Mouse (Mus musculus) limb, embryonic 14.5 days (tissue): ENCODE data around the gene Serinc1. TPM values are rescaled to one million over a fixed set of nuclear protein-coding genes. Genes with fewer than 3 reads are reported as not detected.

Experiments
- ATAC-seq: fragments of 200-750 bp; cut with Nextera tagmentation; 2 replicates; pipeline ENCODE4 v1.8.0; 2017; ENCODE audit warnings: low read depth, moderate number of reproducible peaks, moderate TSS enrichment; ENCODE audit not compliant: low FRiP score
- DNase-seq: peaks from one replicate; pipeline ENCODE4 v3.0.0-alpha.2; 2015; ENCODE audit warnings: low spot score
- H3K27ac ChIP-seq: fragments of 300-500 bp; sonication (generic); replicated peaks from 2 replicates; pipeline ENCODE4 v1.5.1; 2014; ENCODE audit warnings: low read depth, mild to moderate bottlenecking, low read length, moderate library complexity, mixed read lengths
- H3K27me3 ChIP-seq: fragments of 300-500 bp; sonication (generic); 2 replicates; pipeline ENCODE4 v1.6.1; 2014; ENCODE audit warnings: low read length, mixed read lengths; ENCODE audit not compliant: control insufficient read depth, insufficient read depth
- H3K36me3 ChIP-seq: fragments of 300-500 bp; sonication (generic); 2 replicates; pipeline ENCODE4 v1.6.1; 2014; ENCODE audit warnings: mild to moderate bottlenecking, low read length, moderate library complexity, mixed read lengths; ENCODE audit not compliant: control insufficient read depth, insufficient read depth
- H3K4me1 ChIP-seq: fragments of 300-500 bp; sonication (generic); 2 replicates; pipeline ENCODE4 v1.6.1; 2014; ENCODE audit warnings: antibody characterized with exemption, low read length, mixed read lengths; ENCODE audit not compliant: control insufficient read depth, insufficient read depth
- H3K4me2 ChIP-seq: fragments of 300-500 bp; sonication (generic); replicated peaks from 2 replicates; pipeline ENCODE4 v1.6.1; 2014; ENCODE audit warnings: low read depth, mild to moderate bottlenecking, low read length, moderate library complexity; ENCODE audit not compliant: severe bottlenecking
- H3K4me3 ChIP-seq: fragments of 300-500 bp; sonication (generic); replicated peaks from 2 replicates; pipeline ENCODE4 v1.5.1; 2014; ENCODE audit warnings: low read length
- H3K9ac ChIP-seq: fragments of 300-500 bp; sonication (generic); 2 replicates; pipeline ENCODE4 v1.6.1; 2014; ENCODE audit warnings: mild to moderate bottlenecking, low read depth, low read length, moderate library complexity; ENCODE audit not compliant: severe bottlenecking
- H3K9me3 ChIP-seq: fragments of 300-500 bp; sonication (generic); 2 replicates; pipeline ENCODE4 v1.6.1; 2016; ENCODE audit warnings: low read length; ENCODE audit not compliant: control insufficient read depth
- POLR2A ChIP-seq: fragments of 200-500 bp; IDR thresholded peaks from 2 replicates; pipeline ENCODE4 v1.8.0; 2012; ENCODE audit warnings: inconsistent platforms, mild to moderate bottlenecking, moderate library complexity, borderline replicate concordance; ENCODE audit not compliant: insufficient read depth, insufficient read length; ENCODE audit errors: extremely low read depth
- WGBS: fragments of 180-500 bp; shearing (Covaris S2); extraction: QIAGEN DNeasy Blood & Tissue Kit; methylation state at CpG from one replicate; pipeline ENCODE4 v1.1.7; 2014; 5-methylcytosine and 5-hydroxymethylcytosine counted together
- polyA plus RNA-seq, 2 experiments: library from polyadenylated mRNA; depleted of rRNA in 1 of 2; stranded (reverse) in 1 of 2; unstranded in 1 of 2; fragments of >200 nt; fragmentation: Nextera tagmentation in 1 of 2; extraction: Ambion mirVana in 1 of 2; gene quantifications; 2 replicates each; pipeline versions ENCODE4 v1.2.1 to v1.2.3; 2012 to 2014

Gene Serinc1
- polyA plus RNA-seq (2012; rRNA removed) (113 and 114 TPM in 2 replicates), polyA plus RNA-seq (2014; fragmentation: Nextera tagmentation; extraction: Ambion mirVana) (160 and 170 TPM in 2 replicates)

GRCm38 (mm10) chr10:57532218-57533101 lies at the start of gene Serinc1:
Gene Serinc1 (minus strand): TSS chr10:57532530.
- Histone ChIP-seq H3K27me3 (no peaks in the 10 kb centered on the region), H3K4me1 (peaks cover 14% of the 10 kb centered on the region), H3K9ac (peak within 1 kb of the TSS; percentile 94), H3K36me3 (0 out of 2 replicates have a peak, but pooled peaks cover 3% of the 10 kb centered on the region), H3K27ac (peak within 1 kb of the TSS; percentile 93), H3K9me3 (no peaks in the 10 kb centered on the region), H3K4me3 (peak within 1 kb of the TSS; percentile 94), H3K4me2 (peak within 1 kb of the TSS; percentile 70)
- peak; percentile 87; the same call in 1 of the 2 replicates for TF ChIP-seq POLR2A
- DNase-seq (peak; percentile 95), ATAC-seq (peak; percentile 99)
- WGBS = 23% methylated on average over 27 of the region's 49 CpGs

GRCm38 (mm10) chr10:57576721-57577120 lies 44.4 kb upstream of the Serinc1 start:
- no peak overlapping the region for H3K4me3 ChIP-seq
- H3K4me2 ChIP-seq = no peak overlapping the region
- H3K36me3 ChIP-seq = no peaks in the 10 kb centered on the region
- H3K4me1 ChIP-seq = no peaks in the 10 kb centered on the region
- ATAC-seq (no peak), DNase-seq (no peak)
- H3K27ac ChIP-seq = no peak overlapping the region
- no peak for TF ChIP-seq POLR2A
- H3K9me3 ChIP-seq = no peaks in the 10 kb centered on the region
- WGBS = 74% methylated on average over 2 of the region's 2 CpGs
- H3K9ac ChIP-seq = no peak overlapping the region
- H3K27me3 ChIP-seq = no peaks in the 10 kb centered on the region

GRCm38 (mm10) chr10:57572130-57572529 lies 39.8 kb upstream of the Serinc1 start:
- H3K27ac ChIP-seq = no peak overlapping the region
- H3K27me3 ChIP-seq = no peaks in the 10 kb centered on the region
- H3K9ac ChIP-seq = no peak overlapping the region
- TF ChIP-seq POLR2A = no peak
- ATAC-seq (no peak), DNase-seq (no peak)
- no peak overlapping the region for H3K4me2 ChIP-seq
- H3K4me1 ChIP-seq = no peaks in the 10 kb centered on the region
- H3K9me3 ChIP-seq = no peaks in the 10 kb centered on the region
- H3K36me3 ChIP-seq = no peaks in the 10 kb centered on the region
- H3K4me3 ChIP-seq = no peak overlapping the region
- 80% methylated on average over 4 of the region's 4 CpGs for WGBS

GRCm38 (mm10) chr10:57571211-57571730 lies 38.9 kb upstream of the Serinc1 start:
- 38% methylated on average over 8 of the region's 8 CpGs for WGBS
- no peak for TF ChIP-seq POLR2A

GRCm38 (mm10) chr10:57569023-57569931 lies 36.9 kb upstream of the Serinc1 start:
- DNase-seq (no peak), ATAC-seq (no peak)
- Histone ChIP-seq H3K9me3 (no peaks in the 10 kb centered on the region), H3K36me3 (no peaks in the 10 kb centered on the region), H3K27me3 (no peaks in the 10 kb centered on the region), H3K4me1 (no peaks in the 10 kb centered on the region), H3K9ac (no peak overlapping the region), H3K4me3 (no peak overlapping the region), H3K27ac (no peak overlapping the region), H3K4me2 (no peak overlapping the region)
- 83% methylated on average over 13 of the region's 13 CpGs for WGBS
- TF ChIP-seq POLR2A = no peak

More at GRCm38 (mm10) chr10:57571211-57571730, 38.9 kb upstream of the Serinc1 start:
- Histone ChIP-seq H3K27ac (no peak overlapping the region), H3K27me3 (no peaks in the 10 kb centered on the region), H3K9ac (no peak overlapping the region), H3K36me3 (no peaks in the 10 kb centered on the region), H3K4me2 (no peak overlapping the region), H3K4me3 (no peak overlapping the region), H3K4me1 (no peaks in the 10 kb centered on the region), H3K9me3 (no peaks in the 10 kb centered on the region)
- DNase-seq (peak; percentile 41), ATAC-seq (no peak)
